Mouse (Mus musculus): ENCODE results near the gene Nubp2. TPM values are rescaled to one million over a fixed set of nuclear protein-coding genes. Genes with fewer than 3 reads are reported as not detected.

Gene Nubp2
- polyA plus RNA-seq, 1 experiment, result 38.5 TPM

DNA sequence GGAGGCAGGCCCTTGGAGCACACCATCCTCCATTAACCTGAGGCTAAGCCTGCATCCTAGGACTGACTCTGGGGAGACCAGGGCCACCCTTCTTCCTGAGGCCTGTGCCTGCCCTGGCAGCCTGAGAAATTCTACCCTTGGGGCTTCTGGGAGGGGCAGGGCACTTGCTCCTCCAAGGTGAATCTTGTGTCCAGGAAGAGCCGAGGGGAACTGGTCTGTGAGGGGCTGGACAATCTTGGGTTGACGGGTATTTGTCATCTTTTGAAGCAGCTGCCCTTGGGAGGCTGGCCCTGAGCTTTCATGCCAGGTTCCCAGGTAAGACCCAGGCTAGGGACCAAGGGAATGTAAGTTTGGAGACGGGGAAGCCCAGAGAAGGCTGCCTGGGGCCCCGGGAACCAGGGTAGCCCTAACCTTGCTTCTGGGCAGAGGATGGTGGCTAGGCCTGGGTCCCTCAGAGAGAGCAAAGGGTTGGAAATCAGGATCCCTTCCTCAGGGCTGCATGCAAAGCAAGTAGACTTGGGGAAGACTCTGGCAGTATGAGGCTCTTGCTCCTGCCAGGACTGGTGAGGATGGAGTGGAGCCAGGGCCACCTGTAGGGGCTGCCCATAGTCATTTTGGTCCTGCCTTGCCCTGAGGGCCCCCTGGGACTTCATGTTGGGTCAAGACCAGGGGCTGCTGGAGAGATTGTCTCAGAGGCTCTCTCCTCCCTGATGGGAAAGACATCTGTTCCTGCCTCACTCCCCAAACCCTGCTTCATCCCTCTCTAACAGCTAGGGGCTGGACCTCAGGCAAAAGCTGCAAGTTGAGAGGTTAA lies 12.1 kb upstream of the Nubp2 start:
- TF ChIP-seq POLR2A (IDR thresholded peaks at IDR 0.05; ENCODE audit: insufficient read length, low read depth) (no peak), CEBPB (IDR thresholded peaks at IDR 0.05; ENCODE audit: insufficient read depth, poor library complexity, severe bottlenecking) (no peak), E2F4 (IDR thresholded peaks at IDR 0.05; ENCODE audit: insufficient read depth) (no peak), REST (IDR thresholded peaks at IDR 0.05; ENCODE audit: insufficient read depth, insufficient read length) (no peak), SRF (IDR thresholded peaks at IDR 0.05; ENCODE audit: control insufficient read depth, insufficient read length, low read depth) (no peak), MAX (IDR thresholded peaks at IDR 0.05; ENCODE audit: low read depth) (no peak), USF1 (IDR thresholded peaks at IDR 0.05; ENCODE audit: low read depth) (no peak), POLR2AphosphoS2 (IDR thresholded peaks at IDR 0.05; ENCODE audit: insufficient read length, low read depth) (no peak), MYOD1 (IDR thresholded peaks at IDR 0.05; ENCODE audit: control insufficient read depth in 1 of 3, insufficient read length in 2 of 3, low read depth in 2 of 3) (no peak), MYOG (IDR thresholded peaks at IDR 0.05; ENCODE audit: control insufficient read depth in 1 of 3, insufficient read depth in 1 of 3, insufficient read length in 2 of 3, low read depth in 2 of 3) (no peak), TCF12 (IDR thresholded peaks at IDR 0.05; ENCODE audit: insufficient read depth, poor library complexity, severe bottlenecking) (no peak), TCF3 (IDR thresholded peaks at IDR 0.05; ENCODE audit: insufficient read length, low read depth) (no peak)
- peaks cover 17% of the 10 kb centered on the region for H3K36me3 ChIP-seq (ENCODE audit: control insufficient read depth, insufficient read depth)
- H3K27me3 ChIP-seq (ENCODE audit: control insufficient read depth, insufficient read depth, insufficient read length), result no peaks in the 10 kb centered on the region
- no peak overlapping the region for H3K4me3 ChIP-seq
- no peak overlapping the region for H3ac ChIP-seq (ENCODE audit: control insufficient read depth, insufficient read length)
- no peak overlapping the region for H3K4me2 ChIP-seq (ENCODE audit: low read depth)
- H3K79me2 ChIP-seq (ENCODE audit: control insufficient read depth, insufficient read depth), result peaks cover 12% of the 10 kb centered on the region

DNA sequence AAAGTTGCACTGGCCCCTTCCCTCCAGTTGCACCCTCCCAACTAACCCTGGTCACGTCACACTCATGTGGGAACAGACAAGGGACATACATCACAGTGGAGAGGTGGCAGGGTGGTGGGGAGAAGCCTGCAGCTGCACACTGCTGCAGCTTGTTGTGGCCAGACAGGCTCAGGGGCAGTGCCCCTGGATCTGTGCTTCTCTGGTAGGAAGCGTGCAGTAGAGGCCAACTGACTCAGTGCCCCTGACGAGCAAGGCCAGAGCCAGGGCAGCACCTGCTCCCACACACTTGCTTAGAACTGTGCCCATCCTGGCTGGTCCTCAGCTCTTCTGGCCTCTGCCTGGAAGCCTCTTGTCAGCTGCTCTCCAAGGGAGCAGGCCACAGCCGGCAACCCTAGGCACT lies 11.5 kb upstream of the Nubp2 start:
- TF ChIP-seq MYOD1 (IDR thresholded peaks at IDR 0.05; ENCODE audit: control insufficient read depth in 1 of 3, insufficient read length in 2 of 3, low read depth in 2 of 3), result no peak
- TF ChIP-seq POLR2AphosphoS2 (IDR thresholded peaks at IDR 0.05; ENCODE audit: insufficient read length, low read depth), result peak; percentile 80
- no peak for TF ChIP-seq MYOG (IDR thresholded peaks at IDR 0.05; ENCODE audit: control insufficient read depth in 1 of 3, insufficient read depth in 1 of 3, insufficient read length in 2 of 3, low read depth in 2 of 3)
- no peak for TF ChIP-seq MAX (IDR thresholded peaks at IDR 0.05; ENCODE audit: low read depth)
- no peak for TF ChIP-seq E2F4 (IDR thresholded peaks at IDR 0.05; ENCODE audit: insufficient read depth)
- no peaks in the 10 kb centered on the region for H3K27me3 ChIP-seq (ENCODE audit: control insufficient read depth, insufficient read depth, insufficient read length)
- H3ac ChIP-seq (ENCODE audit: control insufficient read depth, insufficient read length), result no peak overlapping the region
- H3K79me2 ChIP-seq (ENCODE audit: control insufficient read depth, insufficient read depth), result peaks cover 12% of the 10 kb centered on the region
- peaks cover 13% of the 10 kb centered on the region for H3K36me3 ChIP-seq (ENCODE audit: control insufficient read depth, insufficient read depth)
- H3K4me2 ChIP-seq (ENCODE audit: low read depth), result no peak overlapping the region
- H3K4me3 ChIP-seq, result peak overlapping the region; percentile 97

DNA sequence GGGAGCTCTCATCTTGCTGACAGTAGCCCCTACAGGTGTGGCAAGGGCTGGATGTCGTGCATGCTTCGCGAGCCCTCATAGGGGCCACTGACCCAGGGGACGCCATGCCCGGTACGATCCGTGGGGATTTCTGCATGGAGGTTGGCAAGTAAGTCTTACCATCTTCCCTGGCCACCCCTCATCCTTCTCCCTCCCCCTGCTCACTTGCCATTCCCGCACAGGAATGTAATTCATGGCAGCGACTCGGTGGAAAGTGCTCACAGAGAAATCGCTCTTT lies 10.8 kb upstream of the Nubp2 start:
- TF ChIP-seq USF1 (IDR thresholded peaks at IDR 0.05; ENCODE audit: low read depth) (no peak), REST (IDR thresholded peaks at IDR 0.05; ENCODE audit: insufficient read depth, insufficient read length) (no peak), SRF (IDR thresholded peaks at IDR 0.05; ENCODE audit: control insufficient read depth, insufficient read length, low read depth) (no peak), POLR2AphosphoS2 (IDR thresholded peaks at IDR 0.05; ENCODE audit: insufficient read length, low read depth) (peak; percentile 90)

DNA sequence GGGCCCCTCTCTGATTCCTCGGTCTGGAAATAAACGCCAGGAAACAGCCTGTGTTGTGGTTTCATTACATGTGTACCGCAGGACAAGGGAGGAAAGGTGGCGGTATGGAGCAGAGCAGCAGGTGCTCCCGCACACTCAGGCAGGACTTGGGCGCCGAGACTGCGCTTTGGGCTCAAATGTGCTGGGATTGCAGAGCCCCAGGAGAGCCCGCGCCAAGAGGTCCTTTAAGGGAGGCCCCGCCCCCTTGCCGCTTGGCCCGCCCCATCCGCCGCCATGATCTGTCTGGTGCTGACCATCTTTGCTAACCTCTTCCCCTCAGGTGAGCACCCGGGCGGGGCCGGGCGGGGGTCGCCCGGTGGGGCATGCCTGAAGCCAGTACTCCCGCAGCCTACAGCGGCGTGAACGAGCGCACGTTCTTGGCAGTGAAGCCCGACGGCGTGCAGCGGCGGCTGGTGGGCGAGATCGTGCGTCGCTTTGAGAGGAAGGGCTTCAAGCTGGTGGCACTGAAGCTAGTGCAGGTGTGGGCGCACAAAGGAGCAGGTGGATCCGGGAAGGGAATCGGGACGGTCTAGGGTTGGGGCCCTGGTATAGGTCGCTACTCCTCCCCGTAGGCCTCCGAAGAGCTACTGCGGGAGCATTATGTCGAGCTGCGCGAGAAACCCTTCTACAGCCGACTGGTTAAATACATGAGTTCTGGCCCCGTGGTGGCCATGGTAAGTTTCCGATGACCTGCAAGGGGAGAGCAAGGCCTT lies 10.3 kb upstream of the Nubp2 start, which contains the start of gene Nme3:
Gene Nme3 (plus strand): TSS at position 260 of the 752 bp plus-strand sequence.
- H3K4me2 ChIP-seq (ENCODE audit: low read depth), result peak within 1 kb of the TSS; percentile 99
- peak within 1 kb of the TSS; percentile 82 for H3ac ChIP-seq (ENCODE audit: control insufficient read depth, insufficient read length)
- TF ChIP-seq USF1 (IDR thresholded peaks at IDR 0.05; ENCODE audit: low read depth) (no peak), POLR2AphosphoS2 (IDR thresholded peaks at IDR 0.05; ENCODE audit: insufficient read length, low read depth) (peak; percentile 58), POLR2A (IDR thresholded peaks at IDR 0.05; ENCODE audit: insufficient read length, low read depth) (peak; percentile 41), MYOG (IDR thresholded peaks at IDR 0.05; ENCODE audit: control insufficient read depth in 1 of 3, insufficient read depth in 1 of 3, insufficient read length in 2 of 3, low read depth in 2 of 3) (peak in 2 of 3 experiments; percentile 18 to 45), MYOD1 (IDR thresholded peaks at IDR 0.05; ENCODE audit: control insufficient read depth in 1 of 3, insufficient read length in 2 of 3, low read depth in 2 of 3) (peak in 1 of 3 experiments; percentile 36), REST (IDR thresholded peaks at IDR 0.05; ENCODE audit: insufficient read depth, insufficient read length) (no peak)
- H3K4me3 ChIP-seq, result peak within 1 kb of the TSS; percentile 97
- H3K27me3 ChIP-seq (ENCODE audit: control insufficient read depth, insufficient read depth, insufficient read length), result no peaks in the 10 kb centered on the region
- peaks cover 10% of the 10 kb centered on the region for H3K36me3 ChIP-seq (ENCODE audit: control insufficient read depth, insufficient read depth)
- H3K79me2 ChIP-seq (ENCODE audit: control insufficient read depth, insufficient read depth), result peaks cover 12% of the 10 kb centered on the region

More for the DNA sequence above, 10.8 kb upstream of the Nubp2 start:
- Histone ChIP-seq H3K79me2 (ENCODE audit: control insufficient read depth, insufficient read depth) (peaks cover 12% of the 10 kb centered on the region), H3K4me2 (ENCODE audit: low read depth) (peak overlapping the region; percentile 99), H3K36me3 (ENCODE audit: control insufficient read depth, insufficient read depth) (peaks cover 11% of the 10 kb centered on the region), H3K4me3 (peak overlapping the region; percentile 97), H3ac (ENCODE audit: control insufficient read depth, insufficient read length) (peak overlapping the region; percentile 82), H3K27me3 (ENCODE audit: control insufficient read depth, insufficient read depth, insufficient read length) (no peaks in the 10 kb centered on the region)
